Mouse (Mus musculus) right cerebral cortex, postnatal 4 days (tissue): ENCODE data around the gene Ago3.

Experiments used
- DNase-seq: peaks from one replicate; pipeline ENCODE4 v3.0.0-alpha.2; 2022

Ago3 gene

GRCm38 (mm10) chr4:126309211-126309921 is 120.0 kb downstream of the Ago3 start:
- no peak for DNase-seq

DNA sequence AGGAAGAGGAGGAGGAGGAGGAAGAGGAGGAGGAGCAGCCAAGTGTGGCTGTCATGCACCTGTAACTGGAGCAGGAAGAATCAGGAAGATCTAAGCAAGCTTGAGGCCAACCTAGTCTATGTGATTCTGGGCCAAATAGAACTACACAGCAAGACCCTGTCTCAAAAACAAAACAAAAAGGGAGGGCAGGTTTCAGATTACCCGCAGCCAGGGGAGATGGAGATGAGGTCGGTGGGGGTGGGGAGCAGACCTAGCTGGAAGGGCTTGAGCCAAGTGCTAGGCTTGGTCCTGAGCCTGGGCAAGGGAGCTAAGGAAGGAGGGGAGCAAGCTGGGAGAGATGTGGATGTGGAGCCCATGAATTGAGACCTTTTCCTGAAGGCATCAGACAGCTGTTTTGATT is 122.5 kb downstream of the Ago3 start:
- DNase-seq: no peak

- no peak for DNase-seq
These were observed 123.3 kb downstream of the Ago3 start for GRCm38 (mm10) chr4:126306058-126306457.

DNA sequence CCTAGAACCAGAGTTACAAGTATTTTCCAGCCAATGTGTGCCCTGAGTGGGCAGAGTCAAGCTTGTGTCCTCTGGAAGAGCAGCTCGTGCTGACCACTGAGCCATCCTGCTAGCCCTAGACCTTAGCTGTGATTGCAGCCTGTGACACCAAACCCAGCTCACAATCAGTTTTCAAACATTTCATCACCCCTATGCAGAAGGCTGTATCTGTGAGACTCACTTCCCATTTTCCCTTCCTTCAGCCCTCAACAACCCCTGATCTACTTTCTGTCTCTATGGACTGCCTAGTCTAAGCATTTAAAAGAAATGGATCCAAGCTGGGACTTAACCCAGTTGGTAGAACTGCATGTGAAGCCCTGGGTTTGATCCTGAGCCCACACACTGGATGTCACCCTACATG is 123.9 kb downstream of the Ago3 start:
- no peak for DNase-seq

DNA sequence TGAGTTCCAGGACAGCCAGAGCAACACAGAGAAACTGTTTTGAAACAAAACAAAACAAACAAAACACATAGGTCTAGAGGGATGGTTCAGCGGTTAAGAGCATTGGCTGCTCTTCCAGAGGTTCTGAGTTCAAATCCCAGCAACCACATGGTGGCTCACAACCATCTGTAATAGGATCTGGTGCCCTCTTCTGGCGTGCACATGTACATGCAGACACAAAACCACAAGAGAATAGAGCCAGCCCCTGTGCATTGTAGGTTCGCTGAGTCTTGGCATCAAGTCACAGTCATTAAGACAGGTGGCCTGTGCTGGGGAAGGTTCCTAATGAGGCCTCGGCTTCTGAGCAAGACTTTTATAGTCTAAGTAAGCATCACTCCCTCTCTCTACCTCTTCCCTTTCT is 125.5 kb downstream of the Ago3 start:
- DNase-seq: no peak

DNA sequence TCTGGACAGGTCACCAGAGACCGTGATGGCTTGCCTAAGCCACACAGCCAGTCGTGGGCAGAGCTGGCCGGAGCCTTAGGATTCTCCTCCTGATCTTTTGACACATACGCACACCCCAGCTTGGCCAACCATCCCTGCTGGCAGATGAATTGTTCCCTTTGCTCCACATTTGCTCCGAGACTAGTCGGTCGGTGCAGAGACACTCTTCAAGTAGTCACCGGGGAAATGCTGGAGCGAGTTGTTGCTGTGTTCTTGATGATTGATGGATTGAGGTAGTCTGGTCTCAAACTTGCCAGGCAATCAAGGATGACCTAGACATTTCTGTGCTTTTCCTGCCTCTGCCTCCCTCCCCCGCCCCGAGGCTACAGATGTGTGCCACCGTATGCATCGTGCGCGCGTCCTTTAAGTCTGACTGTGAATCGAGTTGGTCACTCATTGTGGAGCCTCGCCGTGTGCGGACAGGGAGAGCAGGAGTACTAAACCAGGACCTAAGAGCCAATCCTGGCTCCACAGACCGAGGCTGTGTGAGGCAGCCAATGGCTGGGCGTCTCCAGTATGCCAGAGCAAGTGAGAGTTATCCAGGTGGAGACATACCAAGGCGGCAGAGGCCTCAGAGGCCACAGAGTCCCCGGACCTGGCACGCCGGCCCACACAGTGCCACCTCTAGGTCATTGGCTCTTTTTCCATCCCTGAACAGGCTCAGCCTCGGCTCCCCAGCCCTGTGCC is 127.6 kb downstream of the Ago3 start:
- no peak for DNase-seq

GRCm38 (mm10) chr4:126300916-126301583 is 128.3 kb downstream of the Ago3 start:
- DNase-seq: no peak

- peak; percentile 50 for DNase-seq
These were observed 132.7 kb downstream of the Ago3 start for GRCm38 (mm10) chr4:126296617-126297101.

DNA sequence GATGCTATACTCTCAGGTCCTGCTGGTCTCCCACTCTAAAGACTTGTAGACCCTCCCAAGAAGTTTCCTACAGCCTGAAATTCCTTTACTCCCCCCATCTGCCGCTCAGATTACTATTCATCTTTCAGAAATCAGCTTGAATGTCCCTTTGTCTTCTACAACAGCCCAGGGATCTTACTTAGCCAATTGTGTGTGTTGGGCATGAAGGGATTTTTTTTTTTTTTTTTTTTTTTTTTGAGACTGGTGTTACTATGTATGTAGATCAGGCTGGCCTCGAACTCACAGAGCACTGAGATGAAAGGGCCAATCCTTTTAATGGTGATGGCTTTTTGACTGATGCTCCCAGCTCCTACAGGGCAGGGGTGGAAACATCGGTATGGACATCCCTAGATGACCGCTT is 133.4 kb downstream of the Ago3 start:
- no peak for DNase-seq

GRCm38 (mm10) chr4:126295152-126295551 is 134.2 kb downstream of the Ago3 start:
- no peak for DNase-seq

GRCm38 (mm10) chr4:126291196-126291595 is 138.2 kb downstream of the Ago3 start:
- DNase-seq: no peak

- DNase-seq: no peak
These were observed 139.0 kb downstream of the Ago3 start for GRCm38 (mm10) chr4:126290314-126290713.

- DNase-seq: no peak
These were observed 141.2 kb downstream of the Ago3 start for GRCm38 (mm10) chr4:126288085-126288666.

GRCm38 (mm10) chr4:126287302-126287995 is 141.9 kb downstream of the Ago3 start:
- no peak for DNase-seq

- no peak for DNase-seq
These were observed 142.9 kb downstream of the Ago3 start, which contains the start of gene Col8a2 for GRCm38 (mm10) chr4:126286492-126286891. TSS of gene Col8a2 (plus strand) at chr4:126286793.

DNA sequence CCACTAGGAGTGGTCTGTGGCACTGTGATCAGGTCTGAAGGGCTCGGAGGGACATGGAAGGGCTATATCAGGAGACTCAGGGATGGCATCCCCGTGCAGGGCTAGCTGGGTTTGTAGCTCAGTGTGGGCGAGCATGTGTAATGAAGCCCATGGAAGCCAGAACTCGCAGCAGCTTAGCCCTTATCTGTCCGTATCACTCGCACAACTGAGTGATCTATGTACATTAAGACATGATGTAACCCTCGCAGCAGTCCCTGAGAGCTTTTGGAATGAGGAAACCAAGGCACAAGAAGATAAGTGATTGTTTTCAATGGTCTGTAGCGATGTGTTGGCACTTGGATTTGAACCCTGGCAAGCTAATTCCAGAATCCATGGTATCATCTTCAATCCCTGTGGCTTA is 145.8 kb downstream of the Ago3 start:
- no peak for DNase-seq

- DNase-seq: no peak
These were observed 147.7 kb downstream of the Ago3 start for GRCm38 (mm10) chr4:126281706-126282105.
